Comparison of ENCODE assay signal across 8 mouse cellular contexts in the genomic region with DNA sequence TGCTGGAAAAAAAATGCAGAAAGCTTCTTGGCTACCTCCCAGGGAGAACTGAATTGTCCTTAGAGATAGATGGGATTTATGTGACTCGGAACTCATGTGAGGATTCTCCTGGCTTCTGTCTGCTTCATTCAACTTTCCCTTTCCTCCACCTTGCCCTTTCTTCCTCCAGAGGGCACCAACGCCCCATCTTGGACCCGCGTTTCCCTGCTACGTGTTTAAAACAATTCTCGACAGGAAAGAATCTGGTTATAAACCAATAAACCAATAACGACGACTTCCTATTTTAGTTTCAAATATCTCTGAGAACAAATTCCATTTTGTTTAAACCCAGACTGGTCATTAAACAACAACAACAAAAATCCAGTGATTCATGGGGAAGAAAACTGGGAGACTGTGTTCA.
DNase-seq lines count a peak whose midpoint lies in the region; ATAC-seq lines count a peak whose summit lies in the region.

No protein-coding gene starts in this region.

- 11% methylated on average over 8 of the region's 8 CpGs for WGBS in midbrain, embryonic 10.5 days

- ATAC-seq in megakaryocyte, adult 5-6 weeks (ENCODE audit: poor library complexity, severe bottlenecking): no peak

- no peak overlapping the region for H3K27ac ChIP-seq in midbrain, embryonic 10.5 days (replicated peaks)

- no peaks in the 10 kb centered on the region for H3K4me1 ChIP-seq in midbrain, embryonic 10.5 days

- no peaks in the 10 kb centered on the region for H3K27me3 ChIP-seq in midbrain, embryonic 10.5 days (ENCODE audit: low read depth, poor library complexity, severe bottlenecking)

- H3K36me3 ChIP-seq in midbrain, embryonic 10.5 days: no peaks in the 10 kb centered on the region

- H3K4me3 ChIP-seq in midbrain, embryonic 10.5 days: 0 out of 2 replicates have a peak overlapping the region, but pooled peaks have one; percentile 27

- H3K9me3 ChIP-seq in midbrain, embryonic 10.5 days (replicated peaks): no peaks in the 10 kb centered on the region

- DNase-seq in T-cell, adult 2 months (ENCODE audit: low spot score): peak; percentile 62
- peak; percentile 14 for DNase-seq in cerebellum, adult 8-10 months
- DNase-seq in frontal cortex, postnatal 10 days (ENCODE audit: low spot score in 2 of 2): peak; percentile 38 to 57
- DNase-seq in hindlimb bud, embryonic 11.5 days (ENCODE audit: extremely low spot score, low read depth, low spot score): peak; percentile 56
- DNase-seq in left cerebral cortex, adult 18-20 months (ENCODE audit: low spot score in 2 of 2): peak; percentile 54 to 60
- peak; percentile 45 for DNase-seq in midbrain, embryonic 10.5 days (ENCODE audit: low spot score)
- peak; percentile 8 to 15 for DNase-seq in spleen, postnatal 14 days (ENCODE audit: low spot score in 2 of 2)

Comparison
In these comparisons a context has a peak if more than half of its experiments do, and no peak if none do; other contexts are left out.
1. DNase-seq: peak in every context shown above with its lines; median percentile 62 in T-cell, adult 2 months; 57 in left cerebral cortex, adult 18-20 months; 56 in hindlimb bud, embryonic 11.5 days; 48 in frontal cortex, postnatal 10 days; 45 in midbrain, embryonic 10.5 days; 14 in cerebellum, adult 8-10 months; 12 in spleen, postnatal 14 days.